Mouse (Mus musculus): ENCODE data around the gene Kcnh5. TPM values are rescaled to one million over a fixed set of nuclear protein-coding genes. Genes with fewer than 3 reads are reported as not detected.

The Kcnh5 gene
- not detected for total RNA-seq (2021)
- long read RNA-seq, experiment 1: 0 reads
- long read RNA-seq, experiment 2: 0 reads

DNA sequence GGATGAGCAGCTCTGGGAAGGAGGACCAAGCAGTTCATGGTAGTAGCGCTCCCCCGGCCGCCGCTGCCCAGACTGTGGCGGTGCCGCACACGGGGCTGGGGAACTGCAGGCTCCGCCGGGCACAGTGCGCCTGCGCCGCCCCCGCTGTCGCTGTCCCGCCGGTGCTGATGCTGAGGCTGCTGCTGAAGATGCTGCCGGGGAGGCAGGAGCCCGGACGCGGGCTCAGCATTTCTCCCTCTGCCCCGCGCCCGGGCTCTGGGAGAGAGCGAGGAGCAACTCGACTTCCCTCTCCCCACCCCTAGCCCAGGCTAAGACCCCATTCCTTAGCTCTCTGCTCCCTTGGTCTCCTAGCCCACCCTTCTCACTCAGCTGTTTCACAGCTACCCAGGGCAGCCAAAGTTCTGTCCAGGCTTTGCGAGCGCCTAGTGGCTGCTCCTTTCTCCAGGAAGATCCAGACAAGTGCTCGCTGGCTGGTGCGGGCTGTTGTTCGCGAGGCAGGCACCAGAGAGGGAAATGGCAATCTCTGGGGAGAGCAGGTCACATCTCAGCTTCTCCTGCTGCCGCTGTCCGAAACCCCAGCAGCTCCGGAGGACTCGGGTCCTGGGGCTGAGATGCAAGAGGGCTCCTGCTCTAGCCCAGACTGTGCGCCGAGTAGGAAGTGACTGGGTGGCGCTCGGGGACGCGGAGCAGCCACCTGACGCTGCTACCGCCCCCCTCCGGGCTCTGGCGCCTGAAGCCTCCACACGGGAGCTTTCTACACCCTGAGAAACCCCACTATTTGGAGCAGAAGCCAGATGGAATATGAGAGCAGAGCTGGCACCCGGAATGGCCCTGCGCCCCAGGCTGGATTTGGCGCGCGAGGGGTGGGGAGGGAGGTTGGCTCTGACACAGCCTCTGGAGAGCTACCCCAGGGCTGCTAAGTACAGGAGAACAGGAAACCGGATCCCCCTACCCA, at the start of gene Kcnh5:
Gene Kcnh5, minus strand, starts transcription at position 642 of the 955 bp plus-strand sequence.
- peak; percentile 7 to 9 for DNase-seq
- intact Hi-C loops (cut with DNase I): no loop called here

DNA sequence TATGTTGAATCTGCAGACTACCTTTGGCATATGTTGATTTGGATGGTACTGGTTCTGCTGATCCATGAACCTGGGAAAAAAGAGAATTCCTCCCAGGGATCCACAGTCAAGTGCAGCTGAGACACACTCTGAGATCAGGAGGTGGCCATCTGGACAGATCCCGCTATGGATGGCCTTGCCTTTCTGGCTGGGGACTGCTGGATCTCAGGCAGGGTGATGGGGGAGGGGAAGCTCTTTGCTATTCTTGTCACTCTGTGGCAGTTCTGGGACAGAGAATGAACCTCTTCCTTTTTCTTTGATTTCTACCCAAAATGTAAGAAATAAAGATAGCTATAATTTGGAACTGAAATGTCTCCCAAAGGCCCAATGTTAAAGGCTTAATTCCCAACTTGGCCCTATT, 46.8 kb upstream of the Kcnh5 start:
- no peak for DNase-seq
- intact Hi-C loops (cut with DNase I): no loop called here

DNA sequence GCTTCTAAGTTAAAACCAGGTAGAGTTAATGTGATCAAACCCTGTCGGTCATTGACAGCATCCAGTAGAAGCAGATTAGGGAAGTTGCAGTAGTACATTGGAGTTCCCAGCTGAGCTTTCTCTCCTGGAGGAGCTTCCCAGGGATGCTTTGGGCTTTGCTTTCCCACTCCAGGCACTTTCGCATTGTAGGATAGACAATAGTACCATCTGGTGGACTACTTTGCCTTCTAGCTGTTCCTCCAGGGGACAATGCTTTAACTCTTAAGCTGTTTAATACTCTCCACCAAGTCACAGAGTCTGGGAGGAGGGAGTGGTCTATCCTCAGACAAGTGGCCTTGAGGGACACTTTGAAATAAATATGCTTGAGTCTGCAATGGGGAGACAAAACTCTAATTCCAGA, 12.3 kb upstream of the Kcnh5 start:
- DNase-seq: no peak
- intact Hi-C loops (cut with DNase I): loop anchor here (5.0 kb wide), 1 partner anchor 198 kb away; no protein-coding TSS in a partner anchor

DNA sequence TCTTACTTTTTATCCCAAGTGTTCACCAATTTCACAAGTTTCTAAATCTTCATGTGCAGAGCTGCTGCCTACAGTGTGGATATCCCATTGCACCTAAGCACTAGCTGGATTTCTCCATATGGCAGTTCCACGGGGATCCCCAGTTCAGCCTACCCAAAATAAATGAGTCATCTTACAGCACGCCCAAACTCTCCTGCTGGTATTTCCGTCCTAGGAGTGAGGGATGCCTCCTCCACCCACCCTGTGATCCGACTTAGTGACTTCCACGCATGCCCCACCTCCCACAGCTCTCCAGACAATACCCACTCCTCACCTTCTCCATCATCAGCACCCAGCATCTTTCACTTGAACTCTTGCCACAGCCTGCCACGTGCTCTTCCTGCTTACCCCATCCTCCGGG, 5.5 kb upstream of the Kcnh5 start:
- DNase-seq: no peak
- intact Hi-C loops (cut with DNase I): no loop called here

DNA sequence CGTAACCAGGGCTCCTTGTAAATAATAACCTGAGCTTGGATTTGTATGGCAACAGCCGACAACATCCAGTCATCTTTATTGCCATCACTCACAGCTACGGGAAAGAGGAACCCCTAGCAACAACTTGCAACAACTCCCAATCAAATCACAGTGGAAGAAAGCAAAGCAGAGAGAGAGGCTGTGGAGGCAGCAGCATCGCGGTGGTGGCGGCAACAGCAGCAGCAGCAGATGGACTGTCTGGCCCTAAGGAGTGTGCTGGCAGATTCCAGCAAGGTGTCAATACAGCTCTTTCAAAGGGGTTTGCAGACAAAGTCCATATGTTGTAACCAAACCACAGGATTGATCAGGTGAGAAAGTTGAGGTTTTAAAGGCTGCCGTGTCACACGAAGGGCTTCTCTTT, 2.4 kb upstream of the Kcnh5 start:
- DNase-seq: no peak
- intact Hi-C loops (cut with DNase I): no loop called here

DNA sequence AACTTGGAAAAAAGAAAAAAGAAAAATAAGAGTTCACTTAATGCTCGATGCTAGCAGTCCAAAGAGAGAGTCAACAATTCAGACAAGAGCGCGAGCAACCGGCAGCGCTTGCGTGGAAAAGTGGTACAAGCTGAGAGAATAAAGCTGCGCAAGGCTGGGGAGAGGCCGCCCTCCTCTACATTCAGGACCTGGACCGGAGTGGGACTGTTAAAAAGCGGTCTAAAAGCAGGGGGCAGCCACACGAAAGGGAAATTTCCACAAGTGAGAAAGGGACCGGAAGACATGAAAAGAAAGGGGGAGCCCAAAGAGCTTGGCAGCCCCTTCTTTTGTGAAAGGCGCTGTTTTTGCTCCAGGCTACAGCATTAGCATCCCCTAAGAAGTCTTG, 506 bp upstream of the Kcnh5 start:
- intact Hi-C loops (cut with DNase I): no loop called here
- no peak for DNase-seq

DNA sequence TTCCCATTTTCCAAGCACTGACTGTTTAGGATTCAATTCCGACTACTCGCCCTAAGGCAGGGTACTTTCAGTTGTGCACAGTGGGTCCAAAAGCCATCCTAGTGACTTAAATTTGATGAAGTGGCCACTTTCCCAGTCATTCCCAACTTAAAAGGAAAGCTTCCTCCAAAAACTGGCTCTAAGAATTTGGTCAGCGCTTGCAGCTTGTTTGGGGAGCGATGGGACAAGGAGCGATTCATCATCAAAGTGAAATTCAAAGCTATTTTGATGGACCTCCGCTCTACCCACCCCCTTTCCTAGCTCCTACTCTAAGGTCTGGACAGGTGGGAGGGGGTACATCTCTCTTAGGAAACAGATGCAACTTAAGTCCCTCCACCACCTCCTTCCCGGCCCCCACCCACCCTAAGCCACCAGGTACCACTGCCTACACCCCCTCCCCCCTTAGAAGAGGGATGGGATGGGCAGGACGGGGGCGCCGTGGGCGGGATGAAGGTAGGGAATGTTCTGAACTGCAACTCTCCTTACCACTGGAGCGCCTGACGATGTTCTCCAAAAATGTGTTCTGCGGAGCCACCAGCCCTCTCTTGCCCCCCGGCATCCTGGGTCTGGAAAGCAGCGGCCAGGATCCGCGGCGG, 1.1 kb downstream of the Kcnh5 start:
- no peak for DNase-seq
- intact Hi-C loops (cut with DNase I): no loop called here

DNA sequence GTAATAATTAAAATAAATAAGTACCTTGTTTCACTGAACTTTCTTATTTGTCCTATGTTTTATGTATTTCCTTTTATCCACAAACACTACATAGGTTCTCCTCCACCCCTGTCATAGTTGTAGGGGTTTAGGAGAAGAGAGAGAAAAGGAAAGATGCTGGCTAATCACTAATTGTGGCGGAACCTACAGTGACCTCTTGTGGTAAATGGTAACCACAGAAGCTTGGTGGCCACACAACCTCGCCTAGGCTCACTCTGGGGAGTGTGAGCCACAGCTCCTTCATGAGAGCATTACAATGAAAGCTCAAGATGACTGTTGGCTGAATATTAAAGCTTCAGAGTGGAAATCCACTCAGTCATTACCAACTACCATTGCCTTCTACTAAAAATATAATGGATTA, 6.2 kb downstream of the Kcnh5 start:
- peak in 1 of 2 experiments; percentile 18 for DNase-seq
- intact Hi-C loops (cut with DNase I): loop anchor here (5.0 kb wide), 2 partner anchors 216 to 839 kb away; no protein-coding TSS in a partner anchor

DNA sequence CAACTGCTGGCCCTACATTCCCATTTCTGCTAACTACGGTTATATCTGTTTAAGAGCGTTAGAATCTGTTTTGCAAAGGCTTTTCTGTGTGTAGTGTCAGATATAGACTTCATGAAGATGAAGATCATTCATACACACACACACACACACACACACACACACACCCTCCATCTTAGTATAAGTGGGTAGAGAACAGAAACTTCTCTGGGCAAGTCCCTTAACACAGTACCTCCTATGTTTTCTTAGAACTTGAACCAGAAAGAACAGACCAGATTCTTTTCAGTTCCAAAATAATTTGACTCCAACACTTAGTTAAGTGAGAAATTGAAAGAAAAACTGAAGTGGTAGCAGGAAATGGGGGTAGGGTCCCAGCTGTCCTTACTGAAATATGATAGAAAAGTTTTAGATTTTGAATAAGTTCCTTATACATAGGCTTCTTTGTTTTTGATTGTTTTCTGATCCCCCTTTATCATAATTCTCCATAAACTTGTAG, 24.0 kb downstream of the Kcnh5 start:
- DNase-seq: no peak
- intact Hi-C loops (cut with DNase I): no loop called here

DNA sequence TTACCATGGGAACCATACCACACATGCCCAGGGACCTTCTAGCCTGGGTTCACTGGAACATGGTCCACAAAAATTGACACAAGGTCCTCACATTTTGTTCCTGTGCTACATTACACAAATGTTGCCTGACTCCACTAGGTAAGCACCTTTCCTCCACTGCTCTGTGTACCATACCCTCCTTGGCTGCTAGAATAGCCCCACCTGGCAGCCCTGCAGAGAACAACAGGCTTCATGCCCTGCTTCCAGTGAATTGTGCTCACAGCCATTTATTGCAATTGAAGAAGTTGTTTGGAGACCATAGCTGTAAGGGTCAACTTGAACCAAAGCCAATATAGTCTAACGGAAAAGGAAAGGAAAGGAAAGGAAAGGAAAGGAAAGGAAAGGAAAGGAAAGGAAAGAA, 37.3 kb downstream of the Kcnh5 start:
- intact Hi-C loops (cut with DNase I): no loop called here
- DNase-seq: no peak

DNA sequence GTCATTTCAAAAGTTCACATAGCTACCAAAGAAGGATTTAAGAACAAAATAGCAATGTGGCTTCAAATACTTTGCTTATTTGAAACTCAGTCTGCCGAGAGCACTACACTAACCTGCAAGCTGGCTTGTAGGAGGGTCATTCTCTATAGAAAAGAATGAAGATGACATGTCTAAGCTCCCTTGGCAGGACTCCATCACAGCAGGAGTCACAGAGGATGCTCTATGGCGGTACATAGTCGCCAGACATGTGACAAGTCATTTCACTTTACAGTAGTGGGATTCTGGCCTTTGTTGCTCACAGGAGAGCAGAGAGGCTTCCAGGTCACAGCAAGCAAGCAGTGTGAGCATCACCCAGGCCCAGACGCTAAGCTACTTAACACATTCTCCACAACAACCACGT, 85.2 kb downstream of the Kcnh5 start:
- DNase-seq: no peak
- intact Hi-C loops (cut with DNase I): no loop called here

DNA sequence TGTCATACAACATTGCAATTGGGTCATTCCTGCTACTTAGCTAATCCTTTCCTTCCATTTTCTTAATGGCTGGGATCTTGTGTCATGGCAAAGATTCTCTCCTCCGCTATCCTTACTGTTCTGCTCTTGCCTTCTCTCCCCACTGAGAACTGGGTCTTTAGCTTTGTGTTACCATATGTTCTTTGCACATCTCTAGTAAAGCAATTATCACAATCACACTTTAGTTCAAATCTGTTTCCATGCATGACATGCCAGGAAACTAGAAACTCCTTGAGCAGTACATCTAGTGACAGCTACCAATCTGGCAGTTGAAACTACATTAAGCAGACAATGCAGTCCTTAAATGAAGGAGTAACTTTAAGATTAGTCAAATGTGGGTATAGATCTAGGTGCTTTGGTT, 86.2 kb downstream of the Kcnh5 start:
- intact Hi-C loops (cut with DNase I): no loop called here
- no peak for DNase-seq

DNA sequence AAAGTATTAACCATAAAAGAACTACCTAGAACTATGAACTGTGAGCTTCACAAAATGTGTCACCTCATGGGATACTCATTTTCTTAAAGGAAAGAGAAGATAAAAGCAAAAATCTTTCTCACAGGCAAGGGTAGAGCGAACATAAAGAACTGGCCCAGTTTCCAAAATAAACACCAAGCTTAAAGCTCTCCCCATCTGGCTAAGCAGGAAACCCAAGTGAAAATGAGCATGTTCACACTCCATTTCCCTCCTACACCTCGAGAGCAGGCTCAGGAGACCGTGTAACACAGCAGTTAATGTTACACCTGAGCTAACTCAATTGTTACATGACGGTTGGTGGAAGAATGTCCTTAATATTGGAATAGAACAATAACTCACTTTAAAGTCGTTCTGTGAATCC, 100.0 kb downstream of the Kcnh5 start:
- DNase-seq: no peak
- intact Hi-C loops (cut with DNase I): no loop called here

DNA sequence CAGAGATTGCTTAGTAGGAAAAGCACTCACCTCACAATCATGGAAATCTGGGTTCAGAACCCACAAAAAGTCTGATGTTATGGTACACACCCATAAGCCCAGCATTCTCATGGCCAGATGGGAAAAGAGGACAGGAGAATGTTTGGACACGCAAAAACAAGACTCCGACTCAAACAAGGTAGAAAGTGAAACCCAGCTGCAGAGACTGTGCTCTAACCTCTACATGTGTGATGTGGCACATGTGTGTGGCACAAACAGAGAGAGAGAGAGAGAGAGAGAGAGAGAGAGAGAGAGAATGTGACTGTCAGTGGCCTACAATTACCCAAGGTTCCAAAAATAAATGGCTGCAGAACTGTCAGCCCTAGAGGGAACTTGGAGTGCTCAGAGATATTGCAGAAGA, 106.1 kb downstream of the Kcnh5 start:
- no peak for DNase-seq
- intact Hi-C loops (cut with DNase I): no loop called here

DNA sequence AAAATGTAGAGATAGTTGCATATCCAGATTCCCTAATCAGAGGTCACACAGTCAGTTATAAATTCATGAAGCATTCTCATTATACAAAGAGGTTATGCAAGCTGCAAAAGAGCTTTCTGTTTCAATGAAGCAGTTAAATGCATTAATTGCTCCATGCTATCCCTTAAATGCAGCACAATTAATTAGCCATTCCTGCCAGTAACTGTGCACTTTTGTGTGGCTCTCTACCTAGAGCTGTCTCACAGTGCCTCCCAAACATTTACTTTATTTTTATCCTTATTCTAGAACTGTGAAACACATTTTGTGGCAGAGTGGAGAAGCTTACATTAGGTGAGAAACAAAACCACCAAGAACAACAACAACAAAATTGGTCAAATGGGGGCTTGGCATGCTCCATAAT, 114.6 kb downstream of the Kcnh5 start:
- no peak for DNase-seq

DNA sequence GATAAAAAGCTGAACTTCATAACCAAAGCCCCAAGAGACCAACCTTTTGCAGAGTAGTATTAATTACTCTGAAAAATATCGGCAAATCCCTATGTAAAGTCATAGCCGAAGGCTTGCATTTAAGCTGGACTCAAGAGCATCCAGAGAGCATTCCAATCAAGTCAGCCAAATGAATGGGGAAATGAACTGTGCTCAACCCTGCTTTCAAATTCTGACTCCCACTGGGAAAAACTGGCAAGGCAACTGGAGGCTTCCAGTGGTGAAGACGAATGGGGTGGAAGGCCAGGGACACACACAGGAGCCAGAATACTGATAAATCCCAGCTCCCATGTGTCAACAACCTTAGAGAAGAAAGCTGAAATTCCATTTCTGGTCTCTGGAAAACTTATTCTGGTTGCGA, 115.4 kb downstream of the Kcnh5 start:
- peak in 1 of 2 experiments; percentile 21 for DNase-seq
- intact Hi-C loops (cut with DNase I): no loop called here

More for the DNA sequence above, 114.6 kb downstream of the Kcnh5 start:
- intact Hi-C loops (cut with DNase I): no loop called here

DNA sequence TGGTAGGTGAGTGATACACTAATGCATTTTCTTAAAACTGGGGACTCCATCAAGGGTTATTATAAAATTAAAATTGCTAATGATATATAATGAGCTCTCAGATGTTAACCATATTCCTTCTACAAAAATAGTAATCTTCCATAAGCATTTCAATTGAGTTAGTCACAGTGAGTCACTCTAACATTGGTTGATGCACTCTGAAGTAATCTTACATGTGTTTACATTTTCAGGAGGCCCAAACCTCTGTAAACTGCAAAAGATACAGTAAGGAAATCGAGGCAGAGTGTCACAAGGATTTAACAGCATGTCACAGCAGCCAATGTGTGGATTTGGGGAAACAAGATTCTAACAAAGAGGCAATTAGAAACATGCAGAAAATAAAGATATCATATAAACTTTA, 123.4 kb downstream of the Kcnh5 start:
- intact Hi-C loops (cut with DNase I): no loop called here
- DNase-seq: no peak

DNA sequence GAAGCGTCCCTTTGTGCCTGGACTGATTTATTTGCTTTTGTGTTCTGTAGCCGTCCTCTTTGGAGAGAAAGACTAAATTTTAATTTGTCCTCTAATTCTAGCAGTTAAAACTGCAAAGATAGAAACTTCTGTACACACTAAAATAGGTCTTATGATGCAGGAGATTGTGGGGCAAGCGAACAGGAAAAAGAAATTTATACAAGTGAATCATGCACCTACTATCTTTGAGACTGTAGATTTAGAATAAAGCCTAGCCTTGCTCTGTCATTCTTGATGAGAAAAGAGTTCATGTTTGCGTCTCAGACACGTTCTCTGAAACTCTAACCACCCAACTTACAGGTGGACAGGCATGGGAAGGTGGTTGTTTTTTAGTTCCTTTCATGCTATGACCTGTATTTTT, 140.4 kb downstream of the Kcnh5 start:
- no peak for DNase-seq
- intact Hi-C loops (cut with DNase I): no loop called here

DNA sequence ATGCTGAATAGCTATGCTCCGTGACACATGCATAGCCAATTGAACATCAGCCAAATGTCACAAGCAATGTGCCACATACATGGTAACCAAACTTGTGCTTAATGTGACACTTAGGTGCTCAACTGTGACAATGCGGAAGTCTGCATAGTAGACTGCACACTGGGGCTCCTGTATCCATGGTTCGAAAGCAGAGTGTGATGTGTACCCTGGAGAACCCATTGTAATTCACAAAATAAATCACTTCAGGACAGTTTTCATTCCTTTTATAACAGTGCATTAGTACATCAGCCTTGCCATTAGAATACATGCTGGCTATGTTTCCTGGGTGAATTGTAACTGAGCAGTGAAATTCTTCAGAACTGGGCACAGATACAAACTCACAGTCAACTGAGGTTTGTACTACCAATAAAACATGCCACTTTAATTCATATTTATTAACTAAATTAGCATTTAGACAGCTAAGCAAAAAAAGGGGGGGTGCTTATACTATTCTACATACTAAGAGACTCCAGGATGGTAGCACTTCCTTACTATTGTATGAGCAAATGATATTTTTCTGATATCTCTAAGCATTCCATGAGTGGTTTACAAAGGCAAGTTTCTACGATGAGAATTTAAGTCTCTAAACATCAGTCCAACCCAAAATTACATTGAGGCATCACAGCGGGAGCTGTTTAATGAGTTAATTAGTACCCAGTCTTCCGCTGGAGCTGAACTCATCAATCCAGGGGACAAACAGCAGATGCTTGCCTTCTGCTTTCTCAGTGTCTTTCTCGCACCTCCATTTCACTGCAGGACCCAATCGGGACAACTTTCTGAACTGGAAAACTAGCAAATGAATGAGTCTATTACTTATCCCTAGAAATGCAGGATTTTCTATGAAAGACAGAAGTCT, 144.9 kb downstream of the Kcnh5 start:
- no peak for DNase-seq
- intact Hi-C loops (cut with DNase I): no loop called here

DNA sequence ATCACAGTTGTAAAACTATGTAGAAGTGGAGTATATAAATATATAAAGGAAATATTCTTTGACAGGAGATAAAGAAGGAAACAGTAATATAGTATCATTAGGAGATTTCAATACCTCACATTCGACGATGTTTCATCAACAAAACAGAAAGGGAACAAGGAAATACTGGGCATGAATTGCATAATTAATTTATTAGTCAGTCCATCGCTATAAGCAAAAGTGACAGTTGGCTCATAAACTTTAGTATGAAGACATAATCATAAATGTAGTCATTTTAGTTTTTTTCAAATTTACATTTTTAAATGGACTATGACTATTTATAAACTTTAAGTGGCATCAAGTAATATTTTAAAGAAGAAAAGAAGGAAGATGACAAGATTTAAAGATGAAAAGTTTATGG, 205.9 kb downstream of the Kcnh5 start:
- intact Hi-C loops (cut with DNase I): no loop called here
- DNase-seq: no peak

DNA sequence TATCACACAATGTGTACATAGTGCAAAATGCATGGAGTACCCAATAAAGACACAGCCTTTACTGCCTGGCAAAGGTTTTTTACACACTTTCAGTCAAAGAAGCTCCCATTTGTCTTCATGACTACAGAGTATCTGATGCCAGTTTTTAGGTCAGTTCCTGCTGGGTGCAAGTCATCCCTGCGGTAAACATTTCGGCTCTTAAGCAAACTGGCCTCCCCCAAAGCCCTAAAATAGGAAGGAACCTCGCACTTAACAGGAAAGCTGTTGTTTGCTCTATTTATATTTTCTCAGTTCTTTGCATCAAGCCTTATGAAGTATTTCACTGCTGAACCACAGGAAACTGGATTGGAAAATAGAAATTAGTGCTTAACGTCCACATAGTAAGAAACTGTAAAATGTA, 207.7 kb downstream of the Kcnh5 start:
- no peak for DNase-seq
- intact Hi-C loops (cut with DNase I): no loop called here
